Comparison of ENCODE assay signal across 23 mouse cellular contexts in the genomic region with DNA sequence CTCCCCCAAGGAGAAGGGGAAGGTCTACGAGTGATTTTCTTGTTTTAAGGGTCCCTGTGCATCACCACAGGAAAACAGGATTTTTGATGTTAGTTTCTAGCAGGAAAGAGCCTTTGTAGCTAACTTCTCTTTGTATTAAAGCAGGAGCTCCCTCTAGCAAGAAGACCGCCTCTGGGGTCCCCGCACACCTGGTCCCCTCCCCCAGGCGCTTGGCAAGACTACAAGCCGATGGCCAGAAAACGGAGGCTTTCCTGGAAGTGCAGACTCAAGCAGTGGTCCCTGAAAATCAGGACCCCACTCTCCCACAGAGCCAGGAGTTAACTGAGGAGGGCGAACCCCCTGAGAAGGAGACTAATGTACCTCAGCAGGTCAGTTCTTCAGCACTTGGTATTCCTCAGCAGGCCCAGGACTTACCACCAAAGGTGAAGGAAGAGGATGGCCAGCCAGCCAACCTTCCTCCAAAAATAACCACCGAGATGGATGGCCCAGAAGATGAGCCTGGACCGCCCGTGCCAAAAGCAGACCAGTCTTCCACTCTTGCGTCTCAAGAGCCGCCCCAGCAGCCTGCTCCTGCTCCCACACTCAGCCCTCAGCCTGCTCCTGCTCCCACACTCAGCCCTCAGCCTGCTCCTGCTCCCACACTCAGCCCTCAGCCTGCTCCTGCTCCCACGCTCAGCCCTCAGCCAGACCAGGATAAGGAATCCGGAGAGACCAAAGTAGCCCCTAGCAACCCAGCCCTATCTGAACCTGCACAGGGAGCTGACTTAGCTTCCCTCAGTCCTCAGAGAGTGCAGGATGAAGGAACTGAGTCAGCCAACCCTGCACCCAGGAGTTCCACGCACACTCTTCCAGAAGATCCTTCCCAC.
A peak's percentile ranks its signal among the peaks of the same experiment; 100 is the strongest.
DNase-seq lines count a peak whose midpoint lies in the region; ATAC-seq and TF ChIP-seq lines count a peak whose summit lies in the region.
"Had no signal": no experiment of that assay in that cellular context is flagged by ENCODE, and none has a peak within 500 bp of the region (broad histone marks: within the 10 kb centered on the region; RNA-seq: fewer than 3 reads in every experiment).

No protein-coding gene starts in this region.

- H3K4me2 ChIP-seq in embryonic facial prominence, embryonic 14.5 days (ENCODE audit: low read depth, low read length): no peak overlapping the region
- H3K4me2 ChIP-seq in kidney, postnatal 0 days (ENCODE audit: low read length): no peak overlapping the region
- H3K4me2 ChIP-seq in stomach, embryonic 15.5 days: no peak overlapping the region
- no peak overlapping the region for H3K4me2 ChIP-seq in stomach, postnatal 0 days (replicated peaks; ENCODE audit: low read depth)
- H3K4me2 ChIP-seq: embryonic facial prominence, embryonic 15.5 days; forebrain, embryonic 15.5 days; intestine, embryonic 15.5 days; midbrain, embryonic 11.5 days had no signal

- no peak for ATAC-seq in embryonic facial prominence, embryonic 14.5 days (ENCODE audit: low read depth)
- ATAC-seq in kidney, postnatal 0 days (replicated peaks; ENCODE audit: low FRiP score, low read depth): peak; percentile 52; the same call in 1 of the 2 replicates
- 0 out of 2 replicates have a peak, but pooled peaks have one; percentile 56 for ATAC-seq in stomach, embryonic 15.5 days (ENCODE audit: insufficient read depth, low FRiP score, low read depth)
- ATAC-seq in stomach, postnatal 0 days (ENCODE audit: low FRiP score, low TSS enrichment): no peak
- ATAC-seq: forebrain, embryonic 15.5 days; hindbrain, embryonic 16.5 days; intestine, embryonic 15.5 days had no signal

- intact Hi-C loops in left cerebral cortex, postnatal 10 days (cut with DNase I): no loop called here

- H3K36me3 ChIP-seq in embryonic facial prominence, embryonic 14.5 days (ENCODE audit: control insufficient read depth, insufficient read depth, low read length): no peaks in the 10 kb centered on the region
- no peaks in the 10 kb centered on the region for H3K36me3 ChIP-seq in embryonic facial prominence, embryonic 10.5 days (replicated peaks)
- H3K36me3 ChIP-seq in kidney, postnatal 0 days (ENCODE audit: insufficient read depth, low read length): no peaks in the 10 kb centered on the region
- H3K36me3 ChIP-seq in stomach, embryonic 15.5 days: no peaks in the 10 kb centered on the region
- H3K36me3 ChIP-seq in stomach, postnatal 0 days (ENCODE audit: control insufficient read depth, insufficient read depth, low read length): no peaks in the 10 kb centered on the region
- H3K36me3 ChIP-seq: embryonic facial prominence, embryonic 15.5 days; forebrain, embryonic 15.5 days; intestine, embryonic 15.5 days had no signal

- H3K9ac ChIP-seq in embryonic facial prominence, embryonic 14.5 days (ENCODE audit: low read depth, low read length): 0 out of 2 replicates have a peak overlapping the region, but pooled peaks have one; percentile 8
- no peak overlapping the region for H3K9ac ChIP-seq in kidney, postnatal 0 days (ENCODE audit: low read depth, low read length)
- H3K9ac ChIP-seq in stomach, embryonic 15.5 days: no peak overlapping the region
- no peak overlapping the region for H3K9ac ChIP-seq in stomach, postnatal 0 days (ENCODE audit: low read length)
- H3K9ac ChIP-seq: embryonic facial prominence, embryonic 15.5 days; forebrain, embryonic 15.5 days; intestine, embryonic 15.5 days had no signal

- H3K4me1 ChIP-seq in embryonic facial prominence, embryonic 14.5 days (ENCODE audit: control insufficient read depth, insufficient read depth, low read length): no peaks in the 10 kb centered on the region
- H3K4me1 ChIP-seq in embryonic facial prominence, embryonic 10.5 days: no peaks in the 10 kb centered on the region
- no peaks in the 10 kb centered on the region for H3K4me1 ChIP-seq in kidney, postnatal 0 days (replicated peaks; ENCODE audit: insufficient read depth, low read length)
- H3K4me1 ChIP-seq in stomach, embryonic 15.5 days: no peaks in the 10 kb centered on the region
- no peaks in the 10 kb centered on the region for H3K4me1 ChIP-seq in stomach, postnatal 0 days (replicated peaks; ENCODE audit: control insufficient read depth, insufficient read depth)
- H3K4me1 ChIP-seq: forebrain, embryonic 15.5 days; intestine, embryonic 15.5 days had no signal

- H3K27me3 ChIP-seq in embryonic facial prominence, embryonic 14.5 days (replicated peaks; ENCODE audit: control insufficient read depth, insufficient read depth, low read length): no peaks in the 10 kb centered on the region
- H3K27me3 ChIP-seq in embryonic facial prominence, embryonic 10.5 days (replicated peaks; ENCODE audit: low read depth, poor library complexity, severe bottlenecking): no peaks in the 10 kb centered on the region
- no peaks in the 10 kb centered on the region for H3K27me3 ChIP-seq in kidney, postnatal 0 days (ENCODE audit: insufficient read depth, low read length)
- no peaks in the 10 kb centered on the region for H3K27me3 ChIP-seq in stomach, embryonic 15.5 days (replicated peaks)
- H3K27me3 ChIP-seq in stomach, postnatal 0 days (ENCODE audit: control insufficient read depth, insufficient read depth, low read length): no peaks in the 10 kb centered on the region
- H3K27me3 ChIP-seq: embryonic facial prominence, embryonic 15.5 days; forebrain, embryonic 15.5 days; intestine, embryonic 15.5 days had no signal

- no peak overlapping the region for H3K4me3 ChIP-seq in embryonic facial prominence, embryonic 14.5 days (ENCODE audit: low read depth, low read length)
- H3K4me3 ChIP-seq in embryonic facial prominence, embryonic 10.5 days: no peak overlapping the region
- H3K4me3 ChIP-seq in kidney, postnatal 0 days (replicated peaks; ENCODE audit: low read depth, low read length): no peak overlapping the region
- H3K4me3 ChIP-seq in stomach, embryonic 15.5 days (replicated peaks): no peak overlapping the region
- H3K4me3 ChIP-seq in stomach, postnatal 0 days (ENCODE audit: low read depth, low read length): no peak overlapping the region
- H3K4me3 ChIP-seq: embryonic facial prominence, embryonic 15.5 days; forebrain, embryonic 15.5 days; heart, adult 2 months; intestine, embryonic 15.5 days; layer of hippocampus, adult 2 months had no signal

- no peaks in the 10 kb centered on the region for H3K9me3 ChIP-seq in embryonic facial prominence, embryonic 14.5 days (ENCODE audit: control insufficient read depth, low read length)
- no peaks in the 10 kb centered on the region for H3K9me3 ChIP-seq in embryonic facial prominence, embryonic 10.5 days
- H3K9me3 ChIP-seq in kidney, postnatal 0 days (replicated peaks; ENCODE audit: low read length): no peaks in the 10 kb centered on the region
- H3K9me3 ChIP-seq in stomach, embryonic 15.5 days: no peaks in the 10 kb centered on the region
- H3K9me3 ChIP-seq in stomach, postnatal 0 days (ENCODE audit: control insufficient read depth, low read length): no peaks in the 10 kb centered on the region
- H3K9me3 ChIP-seq: embryonic facial prominence, embryonic 15.5 days; forebrain, embryonic 15.5 days; intestine, embryonic 15.5 days had no signal

- no peak for DNase-seq in embryonic facial prominence, embryonic 14.5 days (ENCODE audit: low spot score)
- DNase-seq in embryonic facial prominence, embryonic 10.5 days (ENCODE audit: low spot score): no peak
- DNase-seq in kidney, postnatal 0 days (ENCODE audit: low spot score): no peak
- DNase-seq in kidney, postnatal 36 days: no peak
- no peak for DNase-seq in stomach, postnatal 0 days (ENCODE audit: low spot score)
- DNase-seq in testis, postnatal 14 days (ENCODE audit: low spot score): peak; percentile 54
- no peak for DNase-seq in left cerebral cortex, postnatal 10 days (ENCODE audit: extremely low spot score in 1 of 2, low spot score in 2 of 2)
- DNase-seq: adrenal gland, postnatal 14 days; cerebellum, adult 8-10 months; cerebellum, postnatal 36 days; embryo, embryonic 11 days; gastrocnemius, postnatal 14 days; heart, adult 2 months; heart, postnatal 4 days; lung, postnatal 10 days; right cerebral cortex, postnatal 14 days had no signal

- no peak overlapping the region; the same call in 1 of the 2 replicates for H3K27ac ChIP-seq in embryonic facial prominence, embryonic 14.5 days (replicated peaks; ENCODE audit: low read depth, low read length)
- H3K27ac ChIP-seq in embryonic facial prominence, embryonic 10.5 days (replicated peaks): no peak overlapping the region
- H3K27ac ChIP-seq in kidney, postnatal 0 days: no peak overlapping the region
- H3K27ac ChIP-seq in stomach, embryonic 15.5 days: no peak overlapping the region
- H3K27ac ChIP-seq in stomach, postnatal 0 days (replicated peaks): no peak overlapping the region
- H3K27ac ChIP-seq: embryonic facial prominence, embryonic 15.5 days; forebrain, embryonic 15.5 days; heart, adult 2 months; intestine, embryonic 15.5 days; layer of hippocampus, adult 2 months had no signal

- TF ChIP-seq CTCF in kidney, postnatal 0 days (IDR thresholded peaks at IDR 0.05; ENCODE audit: low read depth): no peak
- TF ChIP-seq CTCF in stomach, postnatal 0 days (IDR thresholded peaks at IDR 0.05; ENCODE audit: low read depth): no peak

- TF ChIP-seq EP300 in stomach, postnatal 0 days (optimal IDR thresholded peaks at IDR 0.05): no peak

- 87% methylated on average over 14 of the region's 15 CpGs for WGBS in embryonic facial prominence, embryonic 14.5 days
- WGBS in embryonic facial prominence, embryonic 10.5 days: 90% methylated on average over 15 of the region's 15 CpGs
- WGBS in kidney, postnatal 0 days: 66% methylated on average over 15 of the region's 15 CpGs
- WGBS in stomach, embryonic 15.5 days: 83% methylated on average over 15 of the region's 15 CpGs
- WGBS in stomach, postnatal 0 days: 86% methylated on average over 15 of the region's 15 CpGs

Comparison
In these comparisons a context has a peak if more than half of its experiments do, and no peak if none do; other contexts are left out.
1. ATAC-seq: peak in kidney, postnatal 0 days (single experiment) and stomach, embryonic 15.5 days (single experiment); none in embryonic facial prominence, embryonic 14.5 days (single experiment) and stomach, postnatal 0 days (single experiment).